Mouse (Mus musculus) hematopoietic stem cell, adult 5-6 weeks (primary cell): ENCODE measurements around the gene Mob3b. TPM values are rescaled to one million over a fixed set of nuclear protein-coding genes. Genes with fewer than 3 reads are reported as not detected.

ENCODE experiments used
- ATAC-seq, 2 experiments: fragments of 125-278 bp in 1 of 2; replicated peaks in 1 of 2; 2 replicates each; pipeline ENCODE4 v1.8.0; 2016 to 2017; ENCODE audit warnings: inconsistent platforms in 2 of 2, mild to moderate bottlenecking in 2 of 2, moderate number of reproducible peaks in 2 of 2, low read depth in 1 of 2, moderate TSS enrichment in 1 of 2; ENCODE audit not compliant: low FRiP score in 2 of 2, poor library complexity in 2 of 2, severe bottlenecking in 2 of 2, insufficient read depth in 1 of 2, low TSS enrichment in 1 of 2
- total RNA-seq: library from RNA; stranded (forward); fragments of 172-1452, 232-1000 nt; gene quantifications from 2 replicates; pipeline ENCODE4 v1.2.3, GENCODE M21; 2017

Gene Mob3b
- total RNA-seq, 1 experiment from 2014 or later, result 2.9 TPM

DNA sequence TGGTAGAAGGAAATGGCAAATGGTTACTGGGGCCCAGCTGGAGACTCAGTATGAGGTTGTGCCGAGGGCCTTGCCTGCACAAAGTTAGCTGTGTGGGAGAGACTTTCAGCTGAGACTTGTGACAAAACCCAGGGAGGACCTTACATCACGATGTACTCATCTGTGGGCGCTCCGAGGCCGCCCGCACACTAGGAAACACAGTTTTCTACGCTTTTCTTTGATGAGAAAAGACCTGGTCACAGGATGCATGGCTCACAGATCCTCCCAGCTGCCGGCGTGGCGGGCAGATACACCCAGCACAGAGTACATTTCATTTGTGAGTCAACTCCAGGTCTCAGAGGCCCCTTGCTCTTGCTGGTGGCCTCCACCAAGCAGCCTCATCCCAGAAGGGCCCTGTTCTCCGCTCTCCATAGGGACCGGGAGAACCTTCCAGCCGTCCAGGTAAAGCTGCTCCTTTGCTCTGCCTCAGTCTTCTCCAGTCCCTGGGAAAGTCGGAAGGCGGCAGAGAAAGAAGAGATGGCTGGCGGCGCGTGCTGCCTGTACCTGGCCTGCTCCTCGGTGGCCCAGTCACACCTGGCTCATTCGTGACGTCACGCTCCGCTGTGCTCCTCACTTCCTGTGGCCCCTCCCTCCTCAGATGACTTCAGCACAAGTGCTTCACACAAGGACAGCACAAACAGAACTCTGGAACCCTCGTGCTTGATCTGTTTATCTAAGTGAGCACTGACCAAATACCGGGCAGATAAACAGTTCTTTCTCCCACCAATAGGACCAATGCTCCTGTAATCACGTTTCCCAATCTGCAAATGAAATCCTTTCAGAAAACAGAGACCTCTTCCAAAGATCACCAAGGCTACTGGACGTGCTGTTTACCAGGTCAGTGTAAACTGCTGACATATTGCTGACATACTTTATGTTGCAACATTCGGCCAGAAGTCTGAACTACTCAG is 60.8 kb downstream of the Mob3b start:
- peak; percentile 30 to 32; a peak in 3 of 4 replicates for ATAC-seq

- no peak for ATAC-seq
These were observed 64.8 kb downstream of the Mob3b start for GRCm38 (mm10) chr4:35092457-35092856.

- ATAC-seq, result no peak
These were observed 66.0 kb downstream of the Mob3b start for GRCm38 (mm10) chr4:35091157-35091784.

GRCm38 (mm10) chr4:35089321-35090316 is 67.7 kb downstream of the Mob3b start:
- no peak for ATAC-seq

DNA sequence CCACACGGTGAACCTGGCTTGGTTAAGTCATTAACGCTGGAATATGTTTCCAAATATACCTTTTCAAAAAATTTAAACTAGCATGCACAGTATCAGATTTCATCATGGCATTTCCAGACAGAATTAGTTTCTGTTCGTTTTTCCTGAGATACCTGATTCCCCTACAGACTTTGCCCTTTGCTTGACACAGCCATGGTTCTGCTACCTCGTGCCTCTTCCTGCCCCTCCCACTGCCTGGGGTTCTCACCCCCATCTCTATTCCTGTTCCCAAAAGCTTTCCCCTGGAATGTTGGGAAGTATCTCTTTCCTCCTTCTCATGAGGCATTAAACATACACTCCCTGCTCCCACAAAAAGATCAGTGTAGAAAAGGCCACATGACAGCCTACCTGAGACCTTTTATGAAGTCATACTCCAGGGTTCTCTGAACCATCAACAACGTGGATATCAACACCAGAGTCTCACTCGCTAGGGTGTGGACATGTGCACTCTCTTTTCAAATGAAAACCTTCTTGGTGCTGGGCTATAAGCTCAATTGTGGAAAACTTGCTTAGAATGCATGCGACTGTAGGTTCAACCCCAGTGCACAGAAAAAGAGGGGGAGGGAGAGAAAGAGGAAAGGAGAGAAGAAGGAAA is 71.1 kb downstream of the Mob3b start:
- no peak for ATAC-seq

DNA sequence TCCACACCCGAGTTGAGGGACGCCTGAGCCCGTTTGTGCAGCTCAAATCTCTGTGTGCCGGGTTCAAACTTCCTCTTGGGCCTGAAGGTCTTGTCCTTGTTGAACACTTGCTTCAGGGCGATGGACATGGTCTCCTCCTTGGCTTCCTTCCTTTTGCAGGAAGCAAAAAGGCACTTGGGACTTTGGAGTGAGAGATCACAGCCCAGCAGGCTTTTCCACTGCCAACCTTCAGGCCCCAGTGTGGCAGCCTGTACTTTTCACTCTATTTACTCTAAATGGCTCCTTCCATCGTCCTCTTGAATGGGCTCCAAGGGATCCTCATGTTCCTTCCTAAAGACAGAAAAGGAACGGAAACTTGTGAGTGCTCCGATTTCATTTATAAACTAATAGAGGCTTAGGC is 73.2 kb downstream of the Mob3b start:
- ATAC-seq, result no peak

DNA sequence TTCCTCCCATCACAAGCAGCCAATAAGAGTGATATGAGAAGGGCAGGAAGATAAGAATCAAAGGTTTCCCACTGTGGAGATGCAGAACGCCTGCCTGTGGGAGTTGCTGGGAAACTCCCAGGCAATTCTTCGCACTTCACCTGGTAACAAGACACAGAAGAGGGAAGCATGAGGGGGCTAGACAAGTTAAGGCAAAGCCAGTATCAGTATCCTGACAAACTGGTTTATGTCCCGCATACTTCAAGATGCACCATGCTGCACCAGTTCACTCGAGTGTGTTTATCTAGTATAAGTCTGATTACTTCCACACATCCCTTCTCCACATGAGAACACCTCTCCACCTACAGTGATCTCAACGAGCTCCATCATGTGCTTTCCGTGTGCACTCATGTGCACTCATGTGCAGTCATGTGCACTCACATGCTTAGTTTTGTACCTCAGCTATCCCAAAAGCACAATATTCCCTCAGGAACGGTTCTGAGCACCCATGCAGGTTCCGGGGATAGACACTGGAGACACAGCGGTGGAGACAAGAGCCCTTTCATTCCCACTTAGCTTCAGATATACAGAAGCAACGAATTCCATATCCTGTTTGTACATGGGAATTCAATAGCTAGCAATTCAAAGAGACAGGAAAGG is 74.7 kb downstream of the Mob3b start:
- no peak for ATAC-seq

- no peak; a peak in 1 of 4 replicates for ATAC-seq
These were observed 77.0 kb downstream of the Mob3b start for GRCm38 (mm10) chr4:35080285-35080684.

DNA sequence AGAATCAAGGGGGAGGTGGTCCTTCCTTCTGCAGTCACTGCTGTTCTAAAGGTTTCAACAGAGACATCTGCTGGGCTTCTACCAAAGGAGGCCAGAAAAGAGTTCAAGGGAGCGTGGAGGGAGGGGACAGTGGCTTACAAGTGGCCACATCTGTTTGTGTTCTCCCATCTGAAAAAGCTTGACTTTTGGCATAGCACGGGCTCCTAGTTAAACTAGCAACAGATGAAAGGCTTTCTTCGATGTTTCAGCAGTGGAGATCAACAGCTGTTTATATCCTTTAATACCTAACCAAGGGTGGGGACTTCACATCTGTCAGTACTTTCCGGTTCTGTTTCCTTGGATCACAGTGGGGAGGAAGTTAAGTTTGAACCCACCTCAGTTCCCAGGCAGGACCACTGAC is 88.5 kb downstream of the Mob3b start:
- ATAC-seq, result no peak

DNA sequence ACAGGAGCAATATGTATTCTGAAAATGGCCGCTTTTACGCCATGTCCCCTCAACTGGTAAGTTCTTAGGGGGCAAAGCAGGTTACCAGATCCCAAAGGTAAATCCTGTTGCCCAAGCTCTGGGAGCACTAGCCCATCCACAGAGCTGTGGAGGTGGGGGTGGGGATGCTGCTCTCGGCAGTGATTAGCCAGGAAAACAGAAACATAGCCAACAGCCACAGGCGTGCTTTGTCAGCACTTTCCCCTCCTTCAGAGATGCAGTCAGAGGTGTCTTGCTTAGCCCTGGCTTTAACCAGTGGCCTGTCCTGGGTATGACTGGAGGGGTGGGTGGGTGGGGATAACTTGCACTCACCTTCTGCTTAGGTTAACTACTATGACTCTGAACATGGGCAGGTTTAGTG is 91.1 kb downstream of the Mob3b start:
- no peak for ATAC-seq

- ATAC-seq, result no peak
These were observed 92.0 kb downstream of the Mob3b start for GRCm38 (mm10) chr4:35065075-35065838.

- no peak for ATAC-seq
These were observed 94.1 kb downstream of the Mob3b start for GRCm38 (mm10) chr4:35063146-35063719.

GRCm38 (mm10) chr4:35060964-35061363 is 96.3 kb downstream of the Mob3b start:
- ATAC-seq, result no peak

GRCm38 (mm10) chr4:35060401-35060800 is 96.9 kb downstream of the Mob3b start:
- ATAC-seq, result no peak

DNA sequence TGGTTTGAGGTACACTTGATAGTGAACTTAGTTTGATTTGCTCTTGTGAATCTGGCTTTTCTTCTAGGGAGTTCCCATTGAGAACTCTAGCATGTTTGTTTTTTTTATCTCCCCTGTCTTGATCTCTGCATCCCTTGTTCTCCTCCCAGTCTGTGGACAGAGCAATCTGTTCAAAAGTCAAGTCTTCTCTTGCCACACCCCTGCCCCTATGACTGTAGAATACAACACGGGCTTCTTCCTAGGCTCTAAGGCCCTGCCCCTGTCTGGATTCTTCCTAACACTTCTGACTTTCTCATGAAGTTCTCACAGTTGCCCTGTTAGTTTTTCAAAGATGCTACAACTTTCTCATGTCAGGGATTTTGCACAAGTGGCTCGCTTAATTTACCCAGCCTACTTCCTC is 102.9 kb downstream of the Mob3b start:
- ATAC-seq, result no peak
